Mouse (Mus musculus): ENCODE measurements around the gene Uvrag. TPM values are rescaled to one million over a fixed set of nuclear protein-coding genes. Genes with fewer than 3 reads are reported as not detected.
A peak's percentile ranks its signal among the peaks of the same experiment; 100 is the strongest.

Gene Uvrag
- polyA plus RNA-seq, 1 experiment = 40.2 TPM

DNA sequence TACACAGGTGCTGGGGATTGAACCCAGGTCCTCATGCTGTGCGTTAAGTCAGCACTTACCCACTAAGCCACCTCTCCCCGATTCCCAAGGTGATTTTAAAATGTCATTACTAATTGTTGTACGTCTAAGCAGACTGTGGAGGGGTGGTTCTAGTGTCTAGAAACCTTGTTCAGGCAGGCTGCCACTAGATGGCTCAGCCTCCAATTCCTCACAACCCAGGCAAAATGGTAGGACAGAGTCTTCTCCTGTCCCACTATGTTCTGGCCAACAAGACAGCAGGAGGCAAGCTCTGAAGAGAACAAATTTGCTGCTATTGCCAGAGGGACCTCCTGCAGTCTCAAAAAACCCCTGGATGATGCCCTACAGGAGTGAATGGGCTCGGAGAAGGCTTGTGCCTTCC is 259.1 kb downstream of the Uvrag start:
- Histone ChIP-seq H3K4me3 (ENCODE audit: insufficient read depth, low read length) (no peak overlapping the region), H3K4me1 (ENCODE audit: control insufficient read depth, insufficient read depth, low read length) (no peaks in the 10 kb centered on the region), H3K27ac (ENCODE audit: insufficient read depth, low read length) (no peak overlapping the region)
- TF ChIP-seq POLR2A (IDR thresholded peaks at IDR 0.05; ENCODE audit: low read depth, low read length) (no peak), CTCF (IDR thresholded peaks at IDR 0.05; ENCODE audit: borderline replicate concordance, insufficient read depth, low read length) (peak; percentile 34; the same call in 1 of the 2 replicates)

- Histone ChIP-seq H3K27ac (ENCODE audit: insufficient read depth, low read length) (no peak overlapping the region), H3K4me1 (ENCODE audit: control insufficient read depth, insufficient read depth, low read length) (no peaks in the 10 kb centered on the region; the same call in 1 of the 2 replicates), H3K4me3 (ENCODE audit: insufficient read depth, low read length) (no peak overlapping the region)
- no peak for TF ChIP-seq CTCF (IDR thresholded peaks at IDR 0.05; ENCODE audit: borderline replicate concordance, insufficient read depth, low read length)
- no peak for TF ChIP-seq POLR2A (IDR thresholded peaks at IDR 0.05; ENCODE audit: low read depth, low read length)
These were observed 261.8 kb downstream of the Uvrag start for GRCm38 (mm10) chr7:98879176-98879575.

GRCm38 (mm10) chr7:98876119-98876518 is 264.8 kb downstream of the Uvrag start:
- no peak overlapping the region for H3K4me3 ChIP-seq (ENCODE audit: insufficient read depth, low read length)
- no peaks in the 10 kb centered on the region; the same call in 1 of the 2 replicates for H3K4me1 ChIP-seq (ENCODE audit: control insufficient read depth, insufficient read depth, low read length)
- TF ChIP-seq CTCF (IDR thresholded peaks at IDR 0.05; ENCODE audit: borderline replicate concordance, insufficient read depth, low read length) (no peak), POLR2A (IDR thresholded peaks at IDR 0.05; ENCODE audit: low read depth, low read length) (no peak)
- H3K27ac ChIP-seq (ENCODE audit: insufficient read depth, low read length) = no peak overlapping the region; the same call in 1 of the 2 replicates

- no peaks in the 10 kb centered on the region; the same call in 1 of the 2 replicates for H3K4me1 ChIP-seq (ENCODE audit: control insufficient read depth, insufficient read depth, low read length)
- TF ChIP-seq CTCF (IDR thresholded peaks at IDR 0.05; ENCODE audit: borderline replicate concordance, insufficient read depth, low read length) (no peak), POLR2A (IDR thresholded peaks at IDR 0.05; ENCODE audit: low read depth, low read length) (no peak)
- no peak overlapping the region for H3K27ac ChIP-seq (ENCODE audit: insufficient read depth, low read length)
- H3K4me3 ChIP-seq (ENCODE audit: insufficient read depth, low read length) = no peak overlapping the region
These were observed 265.5 kb downstream of the Uvrag start for GRCm38 (mm10) chr7:98875390-98875990.

- no peak for TF ChIP-seq POLR2A (IDR thresholded peaks at IDR 0.05; ENCODE audit: low read depth, low read length)
- TF ChIP-seq CTCF (IDR thresholded peaks at IDR 0.05; ENCODE audit: borderline replicate concordance, insufficient read depth, low read length) = no peak
- Histone ChIP-seq H3K4me3 (ENCODE audit: insufficient read depth, low read length) (no peak overlapping the region), H3K4me1 (ENCODE audit: control insufficient read depth, insufficient read depth, low read length) (no peaks in the 10 kb centered on the region; the same call in 1 of the 2 replicates), H3K27ac (ENCODE audit: insufficient read depth, low read length) (no peak overlapping the region)
These were observed 266.5 kb downstream of the Uvrag start for GRCm38 (mm10) chr7:98874411-98874951.

DNA sequence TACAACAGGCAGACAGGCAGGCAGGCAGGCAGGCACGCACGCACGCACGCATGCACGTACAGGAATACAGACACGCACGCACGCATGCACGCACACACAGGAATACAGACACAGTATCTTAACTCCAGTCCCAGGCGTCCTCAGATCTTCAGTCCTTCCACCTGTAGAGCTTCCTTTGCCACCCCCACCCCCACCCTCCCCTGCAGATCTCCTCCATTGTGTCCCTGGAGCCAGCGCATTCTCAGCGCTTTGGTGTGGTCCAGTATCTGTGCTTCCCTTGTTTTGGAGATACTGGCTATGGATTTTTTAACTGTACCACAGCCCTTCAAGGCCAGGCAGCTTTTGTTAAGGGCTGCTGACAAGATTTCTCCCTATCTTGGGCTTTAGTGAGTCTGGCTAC is 267.6 kb downstream of the Uvrag start:
- TF ChIP-seq POLR2A (IDR thresholded peaks at IDR 0.05; ENCODE audit: low read depth, low read length) = no peak
- no peak overlapping the region for H3K4me3 ChIP-seq (ENCODE audit: insufficient read depth, low read length)
- no peaks in the 10 kb centered on the region; the same call in 1 of the 2 replicates for H3K4me1 ChIP-seq (ENCODE audit: control insufficient read depth, insufficient read depth, low read length)
- no peak overlapping the region for H3K27ac ChIP-seq (ENCODE audit: insufficient read depth, low read length)

- no peak overlapping the region for H3K4me3 ChIP-seq (ENCODE audit: insufficient read depth, low read length)
- no peak overlapping the region for H3K27ac ChIP-seq (ENCODE audit: insufficient read depth, low read length)
- no peaks in the 10 kb centered on the region; the same call in 1 of the 2 replicates for H3K4me1 ChIP-seq (ENCODE audit: control insufficient read depth, insufficient read depth, low read length)
- TF ChIP-seq CTCF (IDR thresholded peaks at IDR 0.05; ENCODE audit: borderline replicate concordance, insufficient read depth, low read length) = no peak
- TF ChIP-seq POLR2A (IDR thresholded peaks at IDR 0.05; ENCODE audit: low read depth, low read length) = no peak
These were observed 269.1 kb downstream of the Uvrag start for GRCm38 (mm10) chr7:98871882-98872281.

DNA sequence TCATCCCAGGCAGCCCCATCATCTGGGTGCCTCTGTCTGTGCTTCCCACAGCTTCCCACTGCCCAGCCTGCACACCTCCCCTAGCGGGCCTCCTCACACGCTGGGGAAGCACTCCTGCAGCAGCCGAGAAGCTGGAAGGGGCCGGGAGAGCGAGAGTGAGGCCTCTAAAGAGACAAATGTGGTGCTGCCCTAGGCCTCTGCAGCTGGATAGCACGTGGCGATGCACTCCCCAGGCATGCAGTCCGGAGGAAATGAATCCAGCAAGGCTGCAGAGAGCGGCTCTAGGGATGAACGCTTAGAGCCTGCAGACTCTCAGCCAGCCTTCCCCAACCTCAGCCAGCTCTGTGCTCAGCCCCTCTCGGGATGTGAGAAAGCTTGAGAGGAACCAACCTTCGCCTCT is 270.1 kb downstream of the Uvrag start:
- Histone ChIP-seq H3K27ac (ENCODE audit: insufficient read depth, low read length) (no peak overlapping the region), H3K4me1 (ENCODE audit: control insufficient read depth, insufficient read depth, low read length) (no peaks in the 10 kb centered on the region; the same call in 1 of the 2 replicates), H3K4me3 (ENCODE audit: insufficient read depth, low read length) (no peak overlapping the region)
- TF ChIP-seq POLR2A (IDR thresholded peaks at IDR 0.05; ENCODE audit: low read depth, low read length) = no peak
- TF ChIP-seq CTCF (IDR thresholded peaks at IDR 0.05; ENCODE audit: borderline replicate concordance, insufficient read depth, low read length) = no peak

GRCm38 (mm10) chr7:98869070-98869469 is 271.9 kb downstream of the Uvrag start:
- H3K27ac ChIP-seq (ENCODE audit: insufficient read depth, low read length) = no peak overlapping the region
- no peak overlapping the region for H3K4me3 ChIP-seq (ENCODE audit: insufficient read depth, low read length)
- TF ChIP-seq CTCF (IDR thresholded peaks at IDR 0.05; ENCODE audit: borderline replicate concordance, insufficient read depth, low read length) = no peak
- no peak for TF ChIP-seq POLR2A (IDR thresholded peaks at IDR 0.05; ENCODE audit: low read depth, low read length)
- no peaks in the 10 kb centered on the region for H3K4me1 ChIP-seq (ENCODE audit: control insufficient read depth, insufficient read depth, low read length)

DNA sequence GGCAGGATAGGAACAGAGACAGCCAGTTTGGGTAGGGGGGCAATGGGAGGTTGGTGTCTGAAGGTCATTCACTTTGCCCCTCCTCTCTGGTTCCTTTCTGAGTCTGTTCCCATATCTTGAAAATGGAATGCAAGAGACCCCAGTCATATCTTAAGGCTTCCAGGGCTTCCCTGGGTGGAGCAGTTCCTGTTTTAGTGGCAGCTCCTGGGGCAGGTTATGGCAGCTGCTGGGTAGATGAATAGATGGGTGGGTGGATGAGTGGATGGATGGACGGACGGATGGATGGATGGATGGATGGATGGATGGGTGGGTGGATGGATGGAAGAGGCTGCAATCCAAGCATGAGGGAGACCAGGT is 273.2 kb downstream of the Uvrag start:
- TF ChIP-seq CTCF (IDR thresholded peaks at IDR 0.05; ENCODE audit: borderline replicate concordance, insufficient read depth, low read length) (no peak), POLR2A (IDR thresholded peaks at IDR 0.05; ENCODE audit: low read depth, low read length) (no peak)
- Histone ChIP-seq H3K27ac (ENCODE audit: insufficient read depth, low read length) (no peak overlapping the region), H3K4me3 (ENCODE audit: insufficient read depth, low read length) (no peak overlapping the region), H3K4me1 (ENCODE audit: control insufficient read depth, insufficient read depth, low read length) (no peaks in the 10 kb centered on the region)
